Mouse (Mus musculus): ENCODE data around the gene Spg7. TPM values are rescaled to one million over a fixed set of nuclear protein-coding genes. Genes with fewer than 3 reads are reported as not detected.
A peak's percentile ranks its signal among the peaks of the same experiment; 100 is the strongest.

The Spg7 gene
- total and polyA plus RNA-seq, 3 experiments: 74.4 to 113 (median 88.2) TPM

DNA sequence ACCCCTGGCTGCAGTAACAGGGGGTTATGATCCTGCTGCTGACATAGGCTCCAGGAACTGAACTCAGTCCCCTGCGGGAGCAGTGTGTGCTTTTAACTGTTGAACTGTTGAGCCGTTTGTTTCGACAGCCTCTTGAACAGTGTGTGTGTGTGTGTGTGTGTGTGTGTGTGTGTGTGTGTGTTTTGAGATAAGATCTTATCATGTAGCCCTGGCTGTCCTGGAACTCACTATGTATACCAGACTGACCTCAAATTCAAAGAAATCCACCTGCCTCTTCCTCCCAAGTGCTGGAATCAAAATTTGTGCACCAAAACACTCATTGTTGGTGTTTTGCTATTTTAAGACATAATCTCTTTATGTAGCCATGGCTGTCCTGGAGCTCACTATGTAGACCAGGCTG, 51.9 kb downstream of the Spg7 start:
- no peak overlapping the region for H3K4me3 ChIP-seq
- H3K27me3 ChIP-seq (ENCODE audit: control insufficient read depth, insufficient read depth, low read length): peaks cover 15% of the 10 kb centered on the region
- H3K36me3 ChIP-seq (ENCODE audit: control insufficient read depth, insufficient read depth, low read length): no peaks in the 10 kb centered on the region
- no peaks in the 10 kb centered on the region for H3K79me2 ChIP-seq (replicated peaks; ENCODE audit: control insufficient read depth, insufficient read depth, low read length)
- no peak overlapping the region for H3K9ac ChIP-seq (ENCODE audit: low read depth, low read length)
- DNase-seq: no peak
- WGBS: 21% methylated on average over 3 of the region's 3 CpGs
- no peak overlapping the region for H3K27ac ChIP-seq
- TF ChIP-seq POLR2A (IDR thresholded peaks at IDR 0.05; ENCODE audit: insufficient read depth, low read depth, low read length): no peak
- peaks cover 3% of the 10 kb centered on the region; the same call in 1 of the 2 replicates for H3K4me1 ChIP-seq (ENCODE audit: control insufficient read depth, insufficient read depth, low read length)
- intact Hi-C loops (cut with DNase I): no loop called here

GRCm38 (mm10) chr8:123117127-123117731, 54.5 kb downstream of the Spg7 start, which contains the start of gene Cpne7:
TSS of gene Cpne7 (plus strand) at chr8:123117374.
- intact Hi-C loops (cut with DNase I): no loop called here
- H3K27me3 ChIP-seq (ENCODE audit: control insufficient read depth, insufficient read depth, low read length): peaks cover 15% of the 10 kb centered on the region
- no peak for DNase-seq
- no peak for TF ChIP-seq EP300 (IDR thresholded peaks at IDR 0.05; ENCODE audit: insufficient read depth, low read depth, low read length)
- no peak for TF ChIP-seq POLR2A (IDR thresholded peaks at IDR 0.05; ENCODE audit: insufficient read depth, low read depth, low read length)
- TF ChIP-seq CTCF (IDR thresholded peaks at IDR 0.05): no peak
- H3K36me3 ChIP-seq (ENCODE audit: control insufficient read depth, insufficient read depth, low read length): no peaks in the 10 kb centered on the region
- peaks cover 3% of the 10 kb centered on the region; the same call in 1 of the 2 replicates for H3K4me1 ChIP-seq (ENCODE audit: control insufficient read depth, insufficient read depth, low read length)
- H3K27ac ChIP-seq: no peak within 1 kb of the TSS
- 2% methylated on average over 51 of the region's 51 CpGs for WGBS
- no peaks in the 10 kb centered on the region for H3K79me2 ChIP-seq (replicated peaks; ENCODE audit: control insufficient read depth, insufficient read depth, low read length)
- H3K4me3 ChIP-seq: peak within 1 kb of the TSS; percentile 38
- H3K9ac ChIP-seq (ENCODE audit: low read depth, low read length): peak within 1 kb of the TSS; percentile 36

DNA sequence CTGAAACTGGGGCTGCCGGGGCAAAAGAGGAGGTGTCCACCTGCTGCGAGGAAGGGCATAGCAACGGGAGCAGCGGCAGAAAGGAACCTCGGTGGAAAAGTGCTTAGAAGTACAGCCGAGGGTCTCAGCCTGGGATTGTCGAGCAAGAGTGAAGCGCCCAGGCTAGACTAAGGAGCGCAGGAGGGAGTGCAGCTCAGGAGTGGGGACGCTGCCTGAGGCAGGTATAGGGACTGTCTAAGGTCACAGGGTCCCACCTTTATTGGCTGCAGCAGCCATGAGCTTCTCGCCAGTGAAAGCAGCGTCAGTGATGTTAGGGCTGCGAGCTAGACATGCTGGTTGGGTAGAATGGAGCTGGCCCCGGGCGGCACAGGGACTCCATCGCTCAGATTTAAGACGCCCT, 55.0 kb downstream of the Spg7 start:
- TF ChIP-seq EP300 (IDR thresholded peaks at IDR 0.05; ENCODE audit: insufficient read depth, low read depth, low read length) (no peak), CTCF (IDR thresholded peaks at IDR 0.05) (no peak), POLR2A (IDR thresholded peaks at IDR 0.05; ENCODE audit: insufficient read depth, low read depth, low read length) (no peak)
- no peak for DNase-seq
- peaks cover 15% of the 10 kb centered on the region for H3K27me3 ChIP-seq (ENCODE audit: control insufficient read depth, insufficient read depth, low read length)
- H3K79me2 ChIP-seq (replicated peaks; ENCODE audit: control insufficient read depth, insufficient read depth, low read length): no peaks in the 10 kb centered on the region
- H3K9ac ChIP-seq (ENCODE audit: low read depth, low read length): peak overlapping the region; percentile 36; the same call in 1 of the 2 replicates
- H3K4me1 ChIP-seq (ENCODE audit: control insufficient read depth, insufficient read depth, low read length): peaks cover 3% of the 10 kb centered on the region; the same call in 1 of the 2 replicates
- no peak overlapping the region for H3K27ac ChIP-seq
- WGBS: 8% methylated on average over 17 of the region's 17 CpGs
- intact Hi-C loops (cut with DNase I): no loop called here
- H3K4me3 ChIP-seq: peak overlapping the region; percentile 38; the same call in 1 of the 2 replicates
- H3K36me3 ChIP-seq (ENCODE audit: control insufficient read depth, insufficient read depth, low read length): no peaks in the 10 kb centered on the region

GRCm38 (mm10) chr8:123122059-123122458, 59.3 kb downstream of the Spg7 start:
- no peak overlapping the region for H3K27ac ChIP-seq
- intact Hi-C loops (cut with DNase I): no loop called here
- TF ChIP-seq CTCF (IDR thresholded peaks at IDR 0.05) (no peak), EP300 (IDR thresholded peaks at IDR 0.05; ENCODE audit: insufficient read depth, low read depth, low read length) (no peak), POLR2A (IDR thresholded peaks at IDR 0.05; ENCODE audit: insufficient read depth, low read depth, low read length) (no peak)

GRCm38 (mm10) chr8:123122670-123123069, 59.9 kb downstream of the Spg7 start:
- intact Hi-C loops (cut with DNase I): no loop called here
- Histone ChIP-seq H3K27me3 (ENCODE audit: control insufficient read depth, insufficient read depth, low read length) (peaks cover 3% of the 10 kb centered on the region; the same call in 1 of the 2 replicates), H3K9ac (ENCODE audit: low read depth, low read length) (no peak overlapping the region), H3K36me3 (ENCODE audit: control insufficient read depth, insufficient read depth, low read length) (no peaks in the 10 kb centered on the region), H3K79me2 (replicated peaks; ENCODE audit: control insufficient read depth, insufficient read depth, low read length) (no peaks in the 10 kb centered on the region), H3K4me3 (no peak overlapping the region), H3K27ac (no peak overlapping the region), H3K4me1 (ENCODE audit: control insufficient read depth, insufficient read depth, low read length) (no peaks in the 10 kb centered on the region)
- 61% methylated on average over 5 of the region's 5 CpGs for WGBS
- TF ChIP-seq CTCF (IDR thresholded peaks at IDR 0.05): no peak
- TF ChIP-seq EP300 (IDR thresholded peaks at IDR 0.05; ENCODE audit: insufficient read depth, low read depth, low read length): no peak
- TF ChIP-seq POLR2A (IDR thresholded peaks at IDR 0.05; ENCODE audit: insufficient read depth, low read depth, low read length): no peak
- no peak for DNase-seq

More at GRCm38 (mm10) chr8:123122059-123122458, 59.3 kb downstream of the Spg7 start:
- no peaks in the 10 kb centered on the region; the same call in 1 of the 2 replicates for H3K4me1 ChIP-seq (ENCODE audit: control insufficient read depth, insufficient read depth, low read length)
- H3K79me2 ChIP-seq (replicated peaks; ENCODE audit: control insufficient read depth, insufficient read depth, low read length): no peaks in the 10 kb centered on the region
- peaks cover 8% of the 10 kb centered on the region for H3K27me3 ChIP-seq (ENCODE audit: control insufficient read depth, insufficient read depth, low read length)
- no peak for DNase-seq
- 54% methylated on average over 9 of the region's 9 CpGs for WGBS
- H3K9ac ChIP-seq (ENCODE audit: low read depth, low read length): no peak overlapping the region
- H3K36me3 ChIP-seq (ENCODE audit: control insufficient read depth, insufficient read depth, low read length): no peaks in the 10 kb centered on the region
- no peak overlapping the region for H3K4me3 ChIP-seq

- Histone ChIP-seq H3K4me3 (no peak overlapping the region), H3K36me3 (ENCODE audit: control insufficient read depth, insufficient read depth, low read length) (no peaks in the 10 kb centered on the region)
- intact Hi-C loops (cut with DNase I): no loop called here
Observed at GRCm38 (mm10) chr8:123126193-123126816, 63.6 kb downstream of the Spg7 start.

More at GRCm38 (mm10) chr8:123126193-123126816, 63.6 kb downstream of the Spg7 start:
- 19% methylated on average over 19 of the region's 19 CpGs for WGBS
- Histone ChIP-seq H3K27ac (no peak overlapping the region), H3K79me2 (replicated peaks; ENCODE audit: control insufficient read depth, insufficient read depth, low read length) (no peaks in the 10 kb centered on the region), H3K4me1 (ENCODE audit: control insufficient read depth, insufficient read depth, low read length) (peaks cover 2% of the 10 kb centered on the region; the same call in 1 of the 2 replicates), H3K27me3 (ENCODE audit: control insufficient read depth, insufficient read depth, low read length) (no peaks in the 10 kb centered on the region), H3K9ac (ENCODE audit: low read depth, low read length) (no peak overlapping the region)
- no peak for TF ChIP-seq EP300 (IDR thresholded peaks at IDR 0.05; ENCODE audit: insufficient read depth, low read depth, low read length)
- TF ChIP-seq POLR2A (IDR thresholded peaks at IDR 0.05; ENCODE audit: insufficient read depth, low read depth, low read length): no peak
- TF ChIP-seq CTCF (IDR thresholded peaks at IDR 0.05): no peak
- no peak for DNase-seq

All from heart, adult 2 months (tissue).